Mouse (Mus musculus): ENCODE measurements around the gene Slc26a3.
A peak's percentile ranks its signal among the peaks of the same experiment; 100 is the strongest.

The Slc26a3 gene

DNA sequence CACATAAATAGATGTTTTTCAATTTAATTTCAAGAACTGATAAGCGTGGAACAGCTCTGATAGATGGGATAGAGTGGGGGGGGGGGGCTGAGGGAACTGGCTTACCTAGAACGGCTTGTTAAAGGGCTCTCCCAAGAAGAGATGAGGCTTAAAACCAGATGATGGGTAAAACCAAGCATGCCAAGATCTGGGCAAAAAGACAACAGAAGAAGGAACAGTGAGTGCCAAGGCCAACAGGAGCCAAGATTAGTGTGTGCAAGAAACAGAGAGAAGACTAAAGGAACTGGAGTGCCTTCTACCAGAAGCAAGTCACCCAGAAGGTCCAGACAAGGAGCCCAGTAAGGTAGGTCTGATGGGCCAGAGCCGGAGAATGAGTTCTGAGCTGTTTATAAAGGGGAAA lies at the start of gene Slc26a3:
TSS of gene Slc26a3 (plus strand) at position 301 of the 400 bp plus-strand sequence.
- no peak for DNase-seq (ENCODE audit: low spot score in 2 of 2)

DNA sequence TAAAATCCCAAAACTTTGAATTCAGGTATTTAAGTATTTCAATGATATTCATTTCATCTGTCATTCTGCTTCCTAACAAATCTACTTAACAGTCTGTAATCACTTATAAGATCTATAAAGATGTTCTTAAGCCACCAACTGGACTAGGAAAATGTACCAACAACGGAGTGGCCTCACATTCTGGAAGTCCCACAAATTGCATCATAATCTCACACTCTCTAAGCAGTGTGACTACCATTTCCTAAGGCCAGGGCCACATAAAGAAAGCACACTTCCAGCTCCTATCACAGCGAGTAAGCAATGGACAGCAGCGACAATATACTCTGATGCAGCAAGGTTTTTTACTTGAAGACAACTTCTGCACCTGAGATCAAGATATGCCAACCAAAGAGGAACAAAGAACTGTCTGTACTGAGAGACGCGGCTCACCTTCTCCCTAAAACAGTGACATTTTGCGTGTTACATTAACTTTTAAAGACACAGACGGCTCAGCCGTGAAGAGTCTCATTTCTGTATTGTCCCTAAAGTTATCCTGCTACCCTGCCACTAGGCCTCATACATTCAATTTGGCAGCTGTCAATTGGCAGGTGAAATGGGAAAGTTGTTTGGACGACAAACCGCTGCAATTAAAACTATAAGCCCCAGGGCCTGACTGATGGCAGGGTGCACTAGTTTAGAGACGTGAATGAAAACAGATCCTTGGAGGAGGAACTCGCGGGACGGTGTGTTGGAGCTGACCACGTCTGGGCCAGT lies 40.3 kb upstream of the Slc26a3 start:
- DNase-seq (ENCODE audit: low spot score in 2 of 2), result peak in 1 of 2 experiments; percentile 1

DNA sequence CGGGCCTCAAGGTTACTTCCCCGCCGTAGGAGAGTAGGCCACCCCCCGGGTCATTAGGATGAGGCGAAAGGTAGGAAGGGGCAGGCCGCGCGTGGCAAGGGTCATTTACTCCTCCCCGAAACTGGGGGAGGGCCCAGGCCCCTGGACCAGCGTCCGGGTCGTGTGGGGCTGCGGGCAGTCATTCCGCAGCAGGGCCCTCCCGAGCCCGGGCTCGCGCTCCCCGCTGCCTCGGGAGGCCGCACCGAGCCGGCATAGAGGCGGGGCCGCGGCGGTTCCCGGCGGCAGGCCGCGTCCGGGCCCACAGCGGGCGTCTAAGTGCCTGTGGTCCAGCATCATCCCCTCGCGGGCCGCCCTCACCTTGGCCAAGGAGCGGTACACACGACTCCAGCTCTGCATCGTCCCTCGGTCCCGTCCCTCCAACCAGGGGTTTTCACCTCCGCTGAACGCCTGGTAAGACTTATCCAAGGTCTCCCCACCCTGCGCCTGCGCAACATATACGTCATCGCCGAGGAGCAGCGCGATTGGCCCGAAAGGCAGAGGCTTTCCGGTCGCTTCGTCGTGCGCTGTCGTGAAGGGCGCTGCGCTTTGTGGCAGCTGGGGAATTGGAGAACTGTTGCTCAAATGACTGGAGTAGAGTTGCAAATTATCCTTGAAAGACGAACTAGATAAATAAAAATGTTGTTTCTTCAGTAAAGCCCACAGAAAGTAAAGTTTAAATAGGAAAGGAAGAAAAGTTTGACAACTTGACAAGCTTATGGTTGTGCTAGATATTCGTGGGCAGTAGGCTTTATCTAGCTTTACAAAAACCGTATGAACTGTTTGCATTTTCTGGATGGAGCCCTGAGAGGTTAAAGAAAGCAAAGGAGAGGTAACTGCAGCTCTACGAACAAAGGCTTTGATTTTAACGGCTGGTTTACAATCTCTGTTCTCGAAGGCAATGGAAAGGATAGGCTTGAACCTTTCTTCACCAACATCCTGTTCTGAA lies 39.4 kb upstream of the Slc26a3 start, which contains the start of gene Dld:
TSS of gene Dld (minus strand) at position 510 of the 985 bp plus-strand sequence.
- peak; percentile 91 to 93 for DNase-seq (ENCODE audit: low spot score in 2 of 2)

DNA sequence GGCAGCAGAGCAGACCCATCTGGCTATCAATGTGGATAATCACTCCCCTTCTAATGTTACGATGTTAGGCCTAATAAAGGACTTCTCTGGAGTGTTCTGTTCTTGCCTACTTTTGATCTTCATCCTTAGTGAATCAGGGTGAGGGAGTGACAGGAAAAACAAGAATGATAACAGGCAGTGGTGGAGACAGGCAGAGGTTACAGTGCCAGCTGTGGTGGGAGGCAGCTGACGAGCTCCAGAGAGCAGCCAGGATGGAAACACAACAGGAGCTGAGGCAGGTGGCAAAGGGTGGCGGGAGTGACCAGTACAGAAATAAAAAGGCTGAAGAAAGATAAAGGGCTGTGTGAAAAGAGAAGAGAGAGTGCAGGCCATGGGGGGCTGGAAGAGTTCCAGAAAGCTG lies 24.2 kb upstream of the Slc26a3 start:
- DNase-seq (ENCODE audit: low spot score in 2 of 2), result no peak

DNA sequence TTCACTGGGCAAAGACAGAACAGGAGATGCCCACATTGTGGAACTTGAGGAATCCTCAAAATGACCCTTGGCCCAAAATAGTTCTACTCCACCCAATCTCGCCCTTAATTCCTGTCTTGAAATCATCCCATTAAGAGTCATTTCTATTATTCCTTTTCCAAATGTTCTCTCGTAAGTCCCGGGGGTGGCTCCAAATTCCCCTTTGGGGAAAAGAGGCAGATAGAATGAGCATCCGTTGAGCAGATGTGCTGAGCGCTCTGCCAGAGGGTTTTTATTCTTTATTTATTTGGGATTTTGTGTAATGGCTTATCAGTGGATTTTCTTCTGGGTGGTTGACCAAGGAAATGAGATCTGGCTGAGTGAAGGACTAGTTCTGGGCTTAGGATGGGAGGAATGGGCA lies 22.9 kb upstream of the Slc26a3 start:
- DNase-seq (ENCODE audit: low spot score in 2 of 2), result no peak

DNA sequence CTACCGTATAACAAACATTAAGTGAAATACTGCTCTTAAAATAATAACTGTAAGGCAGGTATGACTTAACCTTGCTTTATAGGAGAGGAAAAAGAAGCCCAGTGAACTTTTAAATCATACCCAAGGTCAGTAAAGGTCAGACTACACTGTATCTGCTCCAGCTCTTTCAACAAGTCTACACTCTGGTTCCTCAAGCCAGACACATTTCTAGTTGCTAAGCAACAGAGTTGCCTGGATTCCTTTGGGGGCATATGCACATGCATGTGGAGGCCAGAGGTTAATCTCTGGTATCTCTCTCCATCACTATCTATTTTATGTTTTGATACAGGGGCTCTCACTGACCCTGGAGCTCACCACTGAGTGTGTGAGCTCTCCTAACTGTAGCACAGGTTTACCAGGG lies 21.6 kb upstream of the Slc26a3 start:
- no peak for DNase-seq (ENCODE audit: low spot score in 2 of 2)

DNA sequence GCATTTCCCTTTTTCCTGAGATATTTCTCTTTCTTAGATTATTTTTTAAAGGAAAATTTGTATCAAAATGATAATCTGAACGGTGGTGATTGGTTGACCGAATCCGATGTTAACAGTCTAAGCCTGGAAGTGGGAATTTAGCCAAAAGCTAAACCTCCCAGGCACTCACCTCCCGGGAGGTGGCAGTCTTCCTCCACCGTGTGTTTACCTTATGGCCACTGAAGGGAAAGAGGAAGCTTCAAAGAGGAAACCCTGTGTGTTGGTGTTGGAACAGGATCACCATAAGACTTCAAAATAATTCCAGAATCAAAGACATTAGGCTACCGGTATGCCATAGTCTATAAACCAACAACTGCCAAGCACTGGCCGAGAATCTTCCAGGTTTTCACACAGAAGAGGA lies 21.0 kb upstream of the Slc26a3 start:
- DNase-seq (ENCODE audit: low spot score in 2 of 2), result no peak

DNA sequence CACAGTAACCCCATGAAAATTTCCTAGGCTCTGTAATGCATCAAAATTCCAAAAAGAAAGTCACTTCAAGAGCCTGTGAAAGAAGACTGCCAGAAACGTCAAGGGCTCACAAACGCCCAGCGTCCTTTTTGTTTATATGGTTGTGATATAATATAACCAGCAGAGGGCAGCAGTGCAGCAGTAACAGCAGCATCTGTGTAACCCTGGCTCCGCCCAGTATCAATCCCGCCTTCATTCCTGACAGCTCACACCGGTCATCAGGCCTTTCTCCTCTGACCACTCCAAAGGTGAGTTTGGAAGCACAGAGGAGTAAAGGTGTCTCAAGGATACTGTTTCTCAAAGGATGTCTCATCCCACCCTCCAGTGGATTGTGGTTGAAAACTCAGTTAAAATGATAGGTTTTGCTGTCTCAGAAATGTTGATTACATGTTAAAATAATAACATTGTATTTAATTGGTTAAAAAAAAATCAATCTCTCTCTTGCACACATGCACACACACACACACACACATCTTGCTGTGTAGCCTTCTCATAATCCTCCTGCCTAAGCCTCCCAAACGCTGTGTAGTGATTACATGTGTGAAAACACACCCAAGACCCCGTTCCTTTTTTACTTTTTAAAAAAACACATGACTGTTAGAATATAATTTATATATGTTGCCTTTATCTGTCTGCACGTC lies 15.9 kb upstream of the Slc26a3 start:
- peak; percentile 25 to 33 for DNase-seq (ENCODE audit: low spot score in 2 of 2)

DNA sequence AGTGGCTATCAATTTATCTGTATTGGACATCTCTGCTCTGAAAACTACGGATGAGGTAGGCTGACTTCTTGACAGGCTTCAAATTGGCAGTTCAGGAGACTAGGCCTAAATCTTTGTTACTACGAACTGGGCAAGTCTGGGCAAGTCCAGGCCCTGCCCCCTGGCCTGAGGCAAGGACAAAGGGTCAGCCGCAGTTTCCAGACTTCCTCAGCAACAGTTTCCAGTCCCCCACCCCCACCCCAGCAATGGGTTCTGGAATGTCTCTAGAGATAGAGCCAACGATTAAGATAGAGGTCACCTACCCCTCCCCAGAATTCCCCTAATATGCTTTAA lies 15.4 kb upstream of the Slc26a3 start:
- DNase-seq (ENCODE audit: low spot score in 2 of 2), result no peak

DNA sequence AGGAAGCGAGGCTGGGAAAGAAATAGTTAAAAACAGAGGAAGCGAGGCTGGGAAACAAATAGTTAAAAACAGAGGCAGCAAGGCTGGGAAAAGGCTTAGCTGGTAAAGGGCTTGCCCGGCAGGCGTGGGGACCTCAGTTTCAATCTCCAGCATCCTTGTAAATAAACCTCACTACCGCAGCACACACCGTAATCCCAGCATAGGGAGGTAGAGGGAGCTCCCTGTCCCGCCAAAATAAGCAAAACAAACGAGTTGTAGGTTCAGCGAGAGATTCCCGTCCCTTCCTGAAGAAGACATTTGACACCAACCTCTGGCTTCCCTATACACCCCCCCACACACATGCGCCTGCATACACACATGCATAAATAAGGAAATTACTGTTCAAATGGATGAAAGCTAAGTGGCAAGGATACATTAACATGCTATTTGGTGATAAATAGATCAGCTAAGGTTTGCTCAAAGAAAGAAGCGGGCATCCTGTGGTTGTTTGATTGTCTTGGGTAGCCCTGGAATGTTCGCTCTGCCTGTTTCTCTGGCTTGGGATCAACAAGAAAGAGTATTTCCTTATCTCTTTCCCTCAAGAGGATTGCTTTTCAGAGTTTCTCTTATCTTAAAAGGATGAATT lies 14.2 kb upstream of the Slc26a3 start:
- DNase-seq (ENCODE audit: low spot score in 2 of 2), result no peak

DNA sequence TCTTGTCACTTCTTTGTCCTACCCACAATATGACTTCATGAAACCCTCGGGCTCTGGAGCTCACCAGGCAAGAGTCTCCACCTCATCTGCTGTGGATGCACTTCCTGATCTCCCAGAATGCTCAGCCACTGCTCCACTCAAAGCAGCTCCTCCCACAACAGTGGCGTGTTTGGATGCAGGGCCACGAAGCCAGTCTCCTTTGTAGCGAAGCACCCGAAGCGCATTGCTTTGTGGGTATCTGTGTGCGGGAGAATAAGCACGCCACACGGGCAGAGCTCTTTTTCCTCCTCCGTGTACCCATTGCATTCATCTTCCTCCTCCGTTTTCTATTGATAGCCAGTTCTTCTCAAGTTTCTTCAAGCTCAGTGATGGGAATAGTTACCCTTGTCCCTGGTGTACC lies 13.4 kb upstream of the Slc26a3 start:
- DNase-seq (ENCODE audit: low spot score in 2 of 2), result no peak

DNA sequence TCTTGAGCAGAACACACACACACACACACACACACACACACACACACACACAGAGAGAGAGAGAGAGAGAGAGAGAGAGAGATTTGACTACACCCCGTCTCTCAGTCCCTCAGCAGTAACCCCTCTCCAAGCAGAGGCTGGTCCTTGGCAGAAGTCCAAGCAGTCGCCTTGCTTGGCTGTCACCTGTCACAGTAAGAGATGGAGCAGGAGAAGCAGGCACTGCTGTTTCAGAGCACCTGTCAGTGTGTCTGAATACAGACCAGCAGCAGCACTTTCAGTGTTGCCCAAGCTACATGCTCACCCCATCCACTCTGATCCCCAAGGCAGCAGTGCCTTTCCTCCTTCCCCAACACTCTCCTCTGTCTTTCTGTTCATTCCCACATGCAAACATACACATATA lies 9.8 kb upstream of the Slc26a3 start:
- DNase-seq (ENCODE audit: low spot score in 2 of 2), result no peak

DNA sequence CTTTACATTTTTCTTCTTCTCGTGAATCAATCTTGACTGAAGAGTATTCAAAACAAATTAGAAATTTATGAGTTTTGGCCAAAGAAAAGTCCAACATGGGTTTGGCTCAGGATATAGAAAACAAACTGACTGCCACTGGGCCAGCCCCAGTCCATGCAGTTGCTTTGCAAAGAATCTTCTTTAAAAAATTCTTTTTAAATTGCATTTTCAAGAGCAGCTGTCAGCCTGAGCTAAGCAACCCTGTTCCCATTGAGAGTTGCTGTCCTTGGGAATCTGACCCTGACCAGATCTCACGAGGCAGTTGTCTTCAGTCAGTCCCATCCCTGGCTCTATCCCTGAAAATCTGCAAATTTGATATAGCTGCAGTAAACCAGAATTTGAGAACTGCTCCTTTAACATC lies 8.2 kb upstream of the Slc26a3 start:
- no peak for DNase-seq (ENCODE audit: low spot score in 2 of 2)

DNA sequence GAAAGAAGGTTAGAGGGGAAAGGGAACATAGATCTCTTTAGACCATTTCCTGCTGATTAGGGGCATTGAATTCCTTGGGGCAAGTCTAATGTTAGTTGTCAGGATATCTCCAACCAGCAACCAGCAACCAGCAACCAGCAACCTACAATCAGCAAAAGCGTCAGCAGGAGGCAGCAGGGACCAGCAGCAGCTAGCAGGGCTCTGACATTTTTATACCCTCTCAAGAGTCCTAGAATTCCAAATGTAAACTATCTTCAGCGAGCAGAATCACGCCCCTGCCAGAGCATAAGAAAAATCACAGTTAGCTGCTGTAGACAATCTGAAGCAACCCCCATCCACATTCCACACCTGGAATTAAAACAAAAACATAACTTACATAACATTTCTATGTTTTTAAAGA lies 3.4 kb upstream of the Slc26a3 start:
- DNase-seq (ENCODE audit: low spot score in 2 of 2), result no peak

DNA sequence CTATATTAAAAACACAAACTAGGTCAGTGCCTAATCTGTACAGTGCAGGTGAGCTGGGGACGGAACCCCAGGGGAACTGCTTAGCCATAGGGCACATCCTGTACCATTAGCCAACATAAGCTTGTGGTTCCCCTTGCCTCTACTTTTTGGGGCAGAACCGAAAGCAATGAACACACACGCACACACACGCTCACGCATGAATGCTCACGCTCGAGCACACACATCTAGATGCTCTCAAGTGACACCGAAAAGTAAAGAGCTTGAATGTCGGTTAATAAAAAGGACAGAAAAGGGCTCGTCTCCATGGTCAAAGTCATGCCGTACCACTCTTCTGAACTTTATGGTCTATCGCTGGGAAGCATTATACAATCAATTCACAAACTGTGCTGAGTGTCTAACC lies 1.0 kb downstream of the Slc26a3 start:
- DNase-seq (ENCODE audit: low spot score in 2 of 2), result no peak

DNA sequence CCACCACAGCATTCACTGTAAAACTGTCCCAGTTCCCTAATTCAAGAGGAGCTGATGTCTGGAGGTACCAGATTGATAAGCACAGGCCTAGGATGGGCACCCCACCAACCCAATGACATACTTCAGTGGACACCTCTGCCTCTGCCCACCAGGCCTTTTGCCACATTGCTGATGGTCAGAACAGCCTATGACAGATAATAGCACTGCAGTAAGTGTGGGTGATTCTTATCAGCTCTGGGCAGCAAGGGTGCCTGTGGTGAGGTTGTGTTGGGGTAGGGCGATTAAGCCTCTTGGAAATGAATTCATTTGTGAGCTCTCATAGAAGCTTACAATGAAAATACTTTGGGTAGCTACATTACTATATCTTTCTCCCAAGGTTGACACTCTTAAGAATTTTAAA lies 5.2 kb downstream of the Slc26a3 start:
- DNase-seq (ENCODE audit: low spot score in 2 of 2), result peak in 1 of 2 experiments; percentile 3

DNA sequence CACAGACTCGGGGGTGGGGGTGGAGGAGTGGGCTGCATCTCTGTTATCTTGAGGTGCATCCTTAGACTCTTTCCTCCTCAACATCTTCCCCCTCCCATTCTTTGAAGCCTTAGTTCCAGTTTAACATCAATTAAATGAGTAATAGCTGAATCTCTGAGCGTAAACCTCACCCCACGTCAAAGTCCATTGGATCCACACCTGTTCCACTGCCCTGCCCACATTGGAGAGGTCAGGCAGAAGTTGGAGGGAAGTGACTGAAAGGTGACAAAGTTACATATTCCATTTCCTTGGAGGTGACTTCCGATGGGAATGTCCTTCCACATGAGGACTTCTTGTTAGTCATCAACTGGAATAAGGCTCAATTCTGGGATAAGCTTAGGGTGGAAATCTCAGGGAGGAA lies 7.0 kb downstream of the Slc26a3 start:
- DNase-seq (ENCODE audit: low spot score in 2 of 2), result no peak

DNA sequence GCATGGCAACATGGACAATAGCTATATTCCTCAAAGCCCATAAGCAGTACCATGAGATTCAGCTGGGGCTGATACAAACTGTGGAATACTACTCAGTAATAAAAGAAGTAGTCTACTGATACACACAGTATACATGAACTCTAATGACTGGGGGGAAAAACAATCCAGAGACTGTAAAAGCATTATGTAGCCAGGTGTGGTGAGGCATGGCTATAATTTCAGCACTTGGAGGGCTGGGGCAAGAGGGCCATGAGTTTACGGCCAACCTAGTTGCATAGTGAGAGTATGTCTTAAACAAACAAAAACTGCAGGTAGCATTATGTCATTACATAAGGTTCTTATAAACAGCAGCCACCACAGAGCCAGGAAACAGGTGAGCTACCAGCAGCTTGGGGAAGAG lies 10.2 kb downstream of the Slc26a3 start:
- no peak for DNase-seq (ENCODE audit: low spot score in 2 of 2)

DNA sequence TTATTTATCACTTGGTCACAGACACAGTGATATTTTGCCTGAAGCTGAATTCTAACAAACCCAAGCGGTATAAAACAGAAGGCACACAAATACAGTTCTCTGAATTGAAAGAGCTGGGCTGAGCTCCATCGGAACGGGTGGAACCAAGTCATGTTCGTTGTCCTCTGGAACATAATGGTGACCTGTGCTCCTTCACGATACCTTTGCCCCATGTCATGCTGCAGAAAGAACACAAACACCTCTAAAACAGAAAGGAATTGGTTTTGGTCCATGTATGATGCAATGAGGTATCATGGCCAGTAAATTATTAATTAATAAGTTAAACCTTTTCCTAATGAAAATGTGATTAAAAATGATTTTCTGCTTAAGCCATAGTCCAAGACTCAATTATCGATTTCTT lies 11.3 kb downstream of the Slc26a3 start:
- no peak for DNase-seq (ENCODE audit: low spot score in 2 of 2)

DNA sequence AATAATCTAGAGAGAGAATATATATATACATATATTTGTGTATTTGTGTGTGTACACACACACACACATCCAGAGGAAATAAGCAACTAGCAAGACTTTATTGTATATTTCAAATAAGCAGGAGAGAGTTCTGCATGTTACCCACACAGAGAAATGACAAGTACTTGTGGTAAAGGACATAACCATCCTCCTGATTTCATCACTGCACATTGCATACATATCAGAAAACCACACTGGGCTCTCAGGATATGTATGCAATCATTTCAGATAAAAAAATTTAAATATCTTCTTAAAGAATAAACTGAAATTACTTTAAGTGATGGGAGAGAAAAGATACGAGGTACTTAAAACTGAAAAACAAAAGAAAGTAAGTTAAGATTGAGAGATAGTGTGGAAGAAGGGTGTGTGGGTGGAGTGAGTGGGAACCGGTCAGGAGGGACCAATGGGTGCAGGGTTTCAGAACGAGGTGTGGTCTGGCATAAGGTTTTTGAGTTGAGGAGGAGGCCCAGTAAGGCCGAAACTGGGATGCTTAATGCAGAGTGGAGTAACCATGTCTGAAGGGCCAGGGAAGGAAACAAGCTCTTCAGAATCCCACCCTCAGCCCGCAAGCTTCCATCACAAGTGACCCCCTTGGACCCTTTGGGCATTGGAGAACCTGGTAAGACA lies 14.0 kb downstream of the Slc26a3 start:
- DNase-seq (ENCODE audit: low spot score in 2 of 2), result no peak

DNA sequence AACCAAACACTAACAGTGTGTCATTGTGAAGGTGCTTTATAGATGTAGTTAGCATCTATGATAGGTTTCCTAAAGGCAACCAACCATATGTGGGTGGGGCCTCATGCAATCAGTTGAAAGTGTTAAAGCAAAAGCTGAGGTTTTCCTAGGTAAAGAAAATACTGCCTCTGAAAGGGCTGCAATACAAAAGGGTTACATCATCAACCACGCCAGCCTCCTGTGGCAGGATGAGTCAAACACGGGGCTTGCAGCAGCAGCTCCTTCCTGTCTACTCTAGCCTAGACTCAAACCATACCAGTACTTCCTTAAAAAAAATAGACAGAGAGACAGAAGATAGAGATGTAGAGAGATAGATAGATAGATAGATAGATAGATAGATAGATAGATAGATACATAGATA lies 25.3 kb downstream of the Slc26a3 start:
- peak in 1 of 2 experiments; percentile 4 for DNase-seq (ENCODE audit: low spot score in 2 of 2)

Measured in natural killer cell, adult 2 months (primary cell).